Mouse (Mus musculus) CH12.LX (cell line): ENCODE data around the gene Ctnna2. TPM values are rescaled to one million over a fixed set of nuclear protein-coding genes. Genes with fewer than 3 reads are reported as not detected.

Experiments used
- DNase-seq: peaks from one replicate; pipeline ENCODE4 v3.0.0-alpha.2; 2013; ENCODE audit errors: extremely low read depth
- H3K27ac ChIP-seq: 2 replicates; pipeline ENCODE4 v1.5.1; 2012; ENCODE audit warnings: low read depth, mild to moderate bottlenecking, control low read depth, moderate library complexity; ENCODE audit not compliant: insufficient read depth
- H3K27me3 ChIP-seq: replicated peaks from 2 replicates; pipeline ENCODE3; 2012; ENCODE audit warnings: inconsistent platforms
- H3K36me3 ChIP-seq, 2 experiments: replicated peaks in 1 of 2; 2 replicates each; pipeline versions ENCODE3 to v1.6.1; 2012; ENCODE audit warnings: inconsistent platforms in 1 of 2, low read length in 1 of 2, mild to moderate bottlenecking in 1 of 2, mixed read lengths in 1 of 2, moderate library complexity in 1 of 2; ENCODE audit not compliant: control insufficient read depth in 1 of 2, insufficient read depth in 1 of 2
- H3K4me1 ChIP-seq, 2 experiments: 2 replicates each; pipeline ENCODE4 v1.6.1; 2012; ENCODE audit warnings: inconsistent platforms in 1 of 2, moderate library complexity in 1 of 2; ENCODE audit not compliant: insufficient read depth in 2 of 2, control insufficient read depth in 1 of 2
- H3K4me2 ChIP-seq: 2 replicates; pipeline ENCODE4 v1.6.1; 2012; ENCODE audit warnings: low read depth, mild to moderate bottlenecking, control low read depth; ENCODE audit not compliant: poor library complexity, insufficient read depth, severe bottlenecking
- H3K4me3 ChIP-seq, 3 experiments: fragments of 150-350 bp in 1 of 3; sonication (generic) in 1 of 3; replicated peaks in 1 of 3; 2 replicates each; pipeline versions ENCODE3 to v1.5.1; 2011 to 2012; ENCODE audit warnings: low read depth in 2 of 3, low read length in 2 of 3, mild to moderate bottlenecking in 2 of 3, moderate library complexity in 2 of 3, control low read depth in 1 of 3, improper control_type of control experiment in 1 of 3, inconsistent platforms in 1 of 3, mixed read lengths in 1 of 3; ENCODE audit not compliant: poor library complexity in 1 of 3
- H3K79me2 ChIP-seq: replicated peaks from 2 replicates; pipeline ENCODE4 v1.6.1; 2012; ENCODE audit warnings: mild to moderate bottlenecking, moderate library complexity; ENCODE audit not compliant: control insufficient read depth, poor library complexity, insufficient read depth, severe bottlenecking; ENCODE audit errors: extremely low read depth
- H3K9ac ChIP-seq: 2 replicates; pipeline ENCODE4 v1.6.1; 2012; ENCODE audit warnings: low read depth, mild to moderate bottlenecking, control low read depth, moderate library complexity; ENCODE audit not compliant: insufficient read depth
- H3K9me3 ChIP-seq: replicated peaks from 2 replicates; pipeline ENCODE3; 2012; ENCODE audit warnings: low read length, inconsistent platforms, mixed read lengths
- BHLHE40 ChIP-seq: IDR thresholded peaks from 2 replicates; pipeline ENCODE4 v1.6.1; 2011; ENCODE audit warnings: mild to moderate bottlenecking, low read depth, low read length, improper control_type of control experiment
- CHD1 ChIP-seq: IDR thresholded peaks from 2 replicates; pipeline ENCODE4 v1.6.1; 2012; ENCODE audit warnings: low read depth, low read length, improper control_type of control experiment, inconsistent platforms
- CHD2 ChIP-seq: IDR thresholded peaks from 2 replicates; pipeline ENCODE4 v1.6.1; 2011; ENCODE audit warnings: low read length, improper control_type of control experiment
- CTCF ChIP-seq, 2 experiments: IDR thresholded peaks in 1 of 2; conservative IDR thresholded peaks in 1 of 2; 2 replicates each; pipeline ENCODE4 v1.5.1; 2011 to 2012; ENCODE audit warnings: low read depth in 2 of 2, low read length in 2 of 2, improper control_type of control experiment in 1 of 2, inconsistent platforms in 1 of 2, mild to moderate bottlenecking in 1 of 2, moderate library complexity in 1 of 2
- ELF1 ChIP-seq: IDR thresholded peaks from 2 replicates; pipeline ENCODE4 v1.6.1; 2014; ENCODE audit warnings: low read depth, mild to moderate bottlenecking, inconsistent platforms, low read length, improper control_type of control experiment
- ETS1 ChIP-seq: conservative IDR thresholded peaks from 2 replicates; pipeline ENCODE4 v1.6.1; 2012; ENCODE audit warnings: low read depth, mild to moderate bottlenecking, inconsistent platforms, low read length, improper control_type of control experiment, moderate library complexity
- GABPA ChIP-seq: IDR thresholded peaks from 2 replicates; pipeline ENCODE4 v1.6.1; 2012; ENCODE audit warnings: low read depth, low read length, improper control_type of control experiment, inconsistent platforms; ENCODE audit not compliant: insufficient replicate concordance
- IRF4 ChIP-seq: IDR thresholded peaks from 2 replicates; pipeline ENCODE4 v1.6.1; 2014; ENCODE audit warnings: low read depth, mild to moderate bottlenecking, inconsistent platforms, low read length, improper control_type of control experiment
- JUND ChIP-seq: conservative IDR thresholded peaks from 2 replicates; pipeline ENCODE4 v1.6.1; 2011; ENCODE audit warnings: low read depth, low read length, improper control_type of control experiment
- MAFK ChIP-seq: IDR thresholded peaks from 2 replicates; pipeline ENCODE4 v1.6.1; 2011; ENCODE audit warnings: low read length, improper control_type of control experiment; ENCODE audit not compliant: insufficient replicate concordance
- MAX ChIP-seq: IDR thresholded peaks from 2 replicates; pipeline ENCODE4 v1.6.1; 2011; ENCODE audit warnings: low read length, improper control_type of control experiment
- MAZ ChIP-seq: IDR thresholded peaks from 2 replicates; pipeline ENCODE4 v1.6.1; 2012; ENCODE audit warnings: low read depth, mild to moderate bottlenecking, inconsistent platforms, low read length, improper control_type of control experiment, moderate library complexity
- MXI1 ChIP-seq: IDR thresholded peaks from 2 replicates; pipeline ENCODE4 v1.6.1; 2011; ENCODE audit warnings: mild to moderate bottlenecking, low read depth, low read length, improper control_type of control experiment
- MYC ChIP-seq: IDR thresholded peaks from 2 replicates; pipeline ENCODE4 v1.6.1; 2011; ENCODE audit warnings: low read depth, mild to moderate bottlenecking, improper control_type of control experiment, low read length
- NELFE ChIP-seq: IDR thresholded peaks from 2 replicates; pipeline ENCODE4 v1.6.1; 2011; ENCODE audit warnings: low read depth, low read length, improper control_type of control experiment
- NRF1 ChIP-seq: IDR thresholded peaks from 2 replicates; pipeline ENCODE4 v1.6.1; 2014; ENCODE audit warnings: low read depth, mild to moderate bottlenecking, inconsistent platforms, low read length, improper control_type of control experiment, moderate library complexity
- PAX5 ChIP-seq: IDR thresholded peaks from 2 replicates; pipeline ENCODE4 v1.6.1; 2012; ENCODE audit warnings: low read length, inconsistent platforms, mixed read lengths
- RAD21 ChIP-seq: IDR thresholded peaks from 2 replicates; pipeline ENCODE4 v1.6.1; 2011; ENCODE audit warnings: low read depth, mild to moderate bottlenecking, low read length, improper control_type of control experiment, moderate library complexity
- TBP ChIP-seq: conservative IDR thresholded peaks from 2 replicates; pipeline ENCODE4 v1.6.1; 2011; ENCODE audit warnings: low read depth, low read length, improper control_type of control experiment
- TCF12 ChIP-seq: IDR thresholded peaks from 2 replicates; pipeline ENCODE4 v1.6.1; 2014; ENCODE audit warnings: low read depth, mild to moderate bottlenecking, inconsistent platforms, low read length, improper control_type of control experiment
- UBTF ChIP-seq: IDR thresholded peaks from 2 replicates; pipeline ENCODE4 v1.6.1; 2012; ENCODE audit warnings: low read depth, mild to moderate bottlenecking, inconsistent platforms, low read length, improper control_type of control experiment, moderate library complexity
- USF2 ChIP-seq: conservative IDR thresholded peaks from 2 replicates; pipeline ENCODE4 v1.6.1; 2011; ENCODE audit warnings: low read depth, low read length, improper control_type of control experiment
- ZC3H11A ChIP-seq: IDR thresholded peaks from 2 replicates; pipeline ENCODE4 v1.6.1; 2012; ENCODE audit warnings: low read depth, mild to moderate bottlenecking, inconsistent platforms, low read length, improper control_type of control experiment
- ZKSCAN1 ChIP-seq: IDR thresholded peaks from 2 replicates; pipeline ENCODE4 v1.6.1; 2012; ENCODE audit warnings: low read depth, inconsistent platforms, low read length, improper control_type of control experiment, borderline replicate concordance
- ZMIZ1 ChIP-seq: IDR thresholded peaks from 2 replicates; pipeline ENCODE4 v1.6.1; 2012; ENCODE audit warnings: low read depth, mild to moderate bottlenecking, inconsistent platforms, low read length, improper control_type of control experiment
- dilution Hi-C: fragments of 300-500 bp; cut with MboI; formaldehyde crosslinking; loops from 2 replicates; pipeline ENCODE4 v1.14.3; 2020; ENCODE audit warnings: low sequenced_read_pairs; ENCODE audit not compliant: extremely low pct_unique_long_range_greater_than_20kb, extremely low pct_ligation_motif_present
- in situ Hi-C: fragments of 300-500 bp; cut with MboI; formaldehyde crosslinking; loops from 3 replicates; pipeline ENCODE4 v1.14.3; 2019; ENCODE audit warnings: low sequenced_read_pairs, low pct_ligation_motif_present, low pct_unique_long_range_greater_than_20kb, mixed read lengths
- polyA plus RNA-seq: library from polyadenylated mRNA; unstranded; fragments of >175 nt; gene quantifications from 2 replicates; pipeline ENCODE4 v1.2.1, GENCODE M21; 2012; ENCODE audit warnings: low read depth; ENCODE audit not compliant: insufficient read length
- total RNA-seq, 2 experiments: library from RNA; depleted of rRNA; stranded (reverse); fragments of 300-350 nt in 1 of 2; fragments of >200 nt in 1 of 2; gene quantifications; 2 replicates each; pipeline ENCODE4 v1.2.3; 2012 to 2014

Ctnna2 gene
- not detected in 2 replicates for total RNA-seq (2012; rRNA removed)
- not detected in 2 replicates for total RNA-seq (2014; rRNA removed)
- not detected in 2 replicates for polyA plus RNA-seq

DNA sequence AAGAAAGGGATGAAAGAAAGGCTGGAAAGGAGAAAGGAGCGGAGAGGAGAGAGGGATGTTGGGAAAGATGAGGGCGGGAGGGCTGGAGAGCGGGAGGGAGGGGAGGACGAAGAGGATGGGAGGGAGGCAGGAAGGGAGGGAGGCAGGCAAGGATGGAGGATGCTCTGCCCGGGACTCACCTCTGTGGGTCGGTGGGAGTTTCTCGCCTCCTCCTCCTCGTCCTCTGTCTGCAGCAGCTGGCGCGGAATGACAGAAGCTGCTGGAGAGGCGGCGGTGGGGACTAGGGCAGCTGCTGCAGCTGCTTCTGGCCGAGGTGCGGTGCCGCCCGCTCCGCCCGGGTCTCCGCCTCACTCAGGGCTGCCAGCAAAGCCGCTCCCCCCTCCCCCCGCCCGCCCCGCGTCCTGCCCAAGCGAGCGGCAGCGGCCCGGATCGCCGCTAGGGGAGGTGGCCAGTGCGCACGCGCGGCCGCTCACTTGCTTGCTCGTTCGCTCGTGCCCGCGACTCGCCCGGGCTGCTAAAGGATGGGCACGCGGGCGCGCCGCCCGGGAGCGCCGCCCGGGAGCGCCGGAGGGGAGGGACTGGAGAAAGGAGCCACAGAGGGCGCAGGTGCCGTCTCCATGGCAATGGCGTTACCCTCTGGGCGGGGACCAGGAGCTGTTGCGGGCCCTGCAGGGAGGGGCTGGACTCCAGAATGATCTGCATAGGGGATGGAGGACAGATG, at the start of gene Ctnna2:
TSS of gene Ctnna2 (minus strand) at position 459 of the 721 bp plus-strand sequence.
- dilution Hi-C loops (no loop called here), in situ Hi-C loops (no loop called here)
- H3K4me2 ChIP-seq: no peak within 1 kb of the TSS
- no peak for TF ChIP-seq ETS1
- no peak for TF ChIP-seq CHD2
- no peak for TF ChIP-seq JUND
- TF ChIP-seq TBP: no peak
- no peak for TF ChIP-seq BHLHE40
- TF ChIP-seq RAD21: no peak
- no peak for TF ChIP-seq TCF12
- no peak for TF ChIP-seq PAX5
- no peak for TF ChIP-seq MAX
- no peak for TF ChIP-seq CHD1
- no peak for TF ChIP-seq MAFK
- no peak for TF ChIP-seq IRF4
- no peak for TF ChIP-seq ELF1
- TF ChIP-seq GABPA: no peak
- TF ChIP-seq MAZ: no peak
- TF ChIP-seq ZKSCAN1: no peak
- no peak for TF ChIP-seq MYC
- no peak within 1 kb of the TSS for H3K9ac ChIP-seq
- peaks cover 44% of the 10 kb centered on the region for H3K9me3 ChIP-seq
- H3K36me3 ChIP-seq: no peaks in the 10 kb centered on the region
- no peaks in the 10 kb centered on the region for H3K79me2 ChIP-seq
- no peak within 1 kb of the TSS for H3K4me3 ChIP-seq
- H3K4me1 ChIP-seq: no peaks in the 10 kb centered on the region
- DNase-seq: no peak
- no peak within 1 kb of the TSS for H3K27ac ChIP-seq
- no peaks in the 10 kb centered on the region for H3K27me3 ChIP-seq

DNA sequence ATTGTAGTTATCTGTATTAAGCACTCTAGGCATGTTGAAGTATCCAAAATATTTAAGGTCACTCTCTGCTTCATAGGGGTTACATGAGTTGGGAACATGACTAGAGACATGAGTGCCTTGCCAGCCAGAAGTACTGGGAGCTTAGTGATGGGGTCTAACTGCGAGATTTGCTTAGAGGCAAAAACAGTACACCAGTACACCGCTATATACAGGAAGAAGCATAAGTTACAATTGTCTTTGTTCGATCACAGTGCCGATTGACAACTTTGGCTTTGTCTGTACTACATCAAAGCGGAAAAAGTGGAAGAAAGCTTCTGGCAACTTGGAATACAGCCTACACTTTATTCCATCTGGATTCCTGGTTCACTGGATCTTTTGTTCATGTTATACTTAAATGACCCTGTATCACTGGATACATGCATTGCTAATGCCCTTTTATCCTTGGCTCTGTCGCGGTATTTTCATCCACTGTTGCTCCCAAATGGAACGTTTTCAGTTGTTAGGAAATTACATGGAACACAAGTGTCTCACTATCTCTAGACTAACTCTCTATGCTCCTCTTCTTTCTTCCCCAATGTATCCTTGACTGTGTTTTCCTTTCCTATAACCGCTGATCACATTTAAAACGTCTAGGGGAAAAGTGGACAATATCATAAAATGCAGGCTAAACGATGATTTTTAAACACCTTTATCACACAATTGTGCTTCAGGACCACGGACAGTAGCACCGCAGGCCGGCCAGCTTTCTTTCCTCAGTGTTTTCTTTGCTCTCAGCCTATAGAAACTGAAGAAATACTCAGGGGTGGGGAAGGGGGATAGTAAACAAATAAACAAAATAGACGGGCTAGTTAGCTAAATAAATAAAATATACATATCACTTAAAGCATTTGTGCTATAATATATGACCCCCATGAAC, 896 bp upstream of the Ctnna2 start:
- Histone ChIP-seq H3K4me3 (no peak overlapping the region), H3K27me3 (no peaks in the 10 kb centered on the region), H3K4me1 (no peaks in the 10 kb centered on the region), H3K9me3 (peaks cover 42% of the 10 kb centered on the region), H3K36me3 (no peaks in the 10 kb centered on the region), H3K27ac (no peak overlapping the region), H3K9ac (no peak overlapping the region), H3K79me2 (no peaks in the 10 kb centered on the region), H3K4me2 (no peak overlapping the region)
- in situ Hi-C loops (no loop called here), dilution Hi-C loops (no loop called here)
- TF ChIP-seq RAD21 (no peak), USF2 (no peak), UBTF (no peak), MXI1 (no peak), MAX (no peak), CTCF (conservative IDR thresholded peaks at IDR 0.05 in 1 of 2, IDR thresholded peaks at IDR 0.05 in 1 of 2; ENCODE audit: low read depth in 2 of 2, low read length in 2 of 2) (no peak), NELFE (no peak), ELF1 (no peak), ZMIZ1 (no peak), MAZ (no peak), ZC3H11A (no peak), TBP (no peak), NRF1 (no peak), IRF4 (no peak), BHLHE40 (no peak)
- no peak for DNase-seq
